In genomic region chr7:4499034-4499433, GRCm38 (mm10) we compare ENCODE assay signal across 8 mouse cellular contexts. TPM values are rescaled to one million over a fixed set of nuclear protein-coding genes. Genes with fewer than 3 reads are reported as not detected.
A peak's percentile ranks its signal among the peaks of the same experiment; 100 is the strongest.
DNase-seq lines count a peak whose midpoint lies in the region; ATAC-seq and TF ChIP-seq lines count a peak whose summit lies in the region.

No protein-coding gene starts in this region.

- 0 out of 2 replicates have a peak overlapping the region, but pooled peaks have one; percentile 20 for H3K9ac ChIP-seq in hindbrain, embryonic 11.5 days (ENCODE audit: low read depth, low read length)
- H3K9ac ChIP-seq in liver, postnatal 0 days (replicated peaks), result 0 out of 2 replicates have a peak overlapping the region, but pooled peaks have one; percentile 35

- H3K4me2 ChIP-seq in hindbrain, embryonic 11.5 days (replicated peaks; ENCODE audit: low read depth, low read length), result 0 out of 2 replicates have a peak overlapping the region, but pooled peaks have one; percentile 6
- H3K4me2 ChIP-seq in liver, postnatal 0 days (ENCODE audit: low read depth, low read length), result peak overlapping the region; percentile 69; the same call in 1 of the 2 replicates

- H3K4me1 ChIP-seq in G1E (ENCODE audit: insufficient read depth, low read depth, low read length), result peaks cover 66% of the 10 kb centered on the region
- peaks cover 9% of the 10 kb centered on the region for H3K4me1 ChIP-seq in hindbrain, embryonic 11.5 days (replicated peaks; ENCODE audit: control insufficient read depth, insufficient read depth, low read length)
- peaks cover 18% of the 10 kb centered on the region for H3K4me1 ChIP-seq in liver, postnatal 0 days (ENCODE audit: insufficient read depth)

- DNase-seq in gastrocnemius, adult 2 months, result no peak
- no peak for DNase-seq in gastrocnemius, adult 8-10 months (ENCODE audit: low spot score in 2 of 2)
- DNase-seq in G1E (ENCODE audit: low spot score) (no peak), adipocyte (ENCODE audit: low spot score) (no peak)
- DNase-seq in hindbrain, embryonic 11.5 days (ENCODE audit: low spot score), result no peak
- DNase-seq in liver, postnatal 0 days, result no peak
- DNase-seq in T-cell, adult 2 months (ENCODE audit: low spot score), result no peak
- no peak for DNase-seq in cerebellum, adult 9-10 months

- H3K4me3 ChIP-seq in gastrocnemius, adult 2 months, result peak overlapping the region; percentile 95
- peak overlapping the region; percentile 48; the same call in 1 of the 2 replicates for H3K4me3 ChIP-seq in G1E (ENCODE audit: low read depth, low read length)
- no peak overlapping the region for H3K4me3 ChIP-seq in hindbrain, embryonic 11.5 days (ENCODE audit: low read depth, low read length)
- no peak overlapping the region for H3K4me3 ChIP-seq in liver, postnatal 0 days (ENCODE audit: low read depth, low read length)

- WGBS in hindbrain, embryonic 11.5 days, result 89% methylated on average over 4 of the region's 4 CpGs
- 92% methylated on average over 4 of the region's 4 CpGs for WGBS in liver, postnatal 0 days (ENCODE audit: insufficient replicate concordance)

- no peaks in the 10 kb centered on the region for H3K27me3 ChIP-seq in G1E (ENCODE audit: insufficient read depth, low read length)
- H3K27me3 ChIP-seq in hindbrain, embryonic 11.5 days (ENCODE audit: control insufficient read depth, insufficient read depth, low read length), result no peaks in the 10 kb centered on the region
- no peaks in the 10 kb centered on the region for H3K27me3 ChIP-seq in liver, postnatal 0 days (ENCODE audit: insufficient read depth, low read length)

- ATAC-seq in G1E (ENCODE audit: extremely low read depth, insufficient number of reproducible peaks, low FRiP score, poor library complexity, severe bottlenecking), result no peak
- no peak for ATAC-seq in hindbrain, embryonic 11.5 days (ENCODE audit: low FRiP score)
- no peak for ATAC-seq in liver, postnatal 0 days

- no peaks in the 10 kb centered on the region for H3K9me3 ChIP-seq in G1E (replicated peaks)
- H3K9me3 ChIP-seq in hindbrain, embryonic 11.5 days (ENCODE audit: control insufficient read depth, low read length), result no peaks in the 10 kb centered on the region
- no peaks in the 10 kb centered on the region for H3K9me3 ChIP-seq in liver, postnatal 0 days (ENCODE audit: low read length)

- no peak for TF ChIP-seq EP300 in liver, postnatal 0 days (IDR thresholded peaks at IDR 0.05; ENCODE audit: low read depth)

- intact Hi-C loops in gastrocnemius, adult 2 months (cut with DNase I), result loop anchor here (10.0 kb wide), 1 partner anchor 1204 kb away; no protein-coding TSS in a partner anchor

- peak overlapping the region; percentile 99 for H3K27ac ChIP-seq in gastrocnemius, adult 2 months
- H3K27ac ChIP-seq in hindbrain, embryonic 11.5 days (ENCODE audit: low read depth, low read length), result no peak overlapping the region
- no peak overlapping the region for H3K27ac ChIP-seq in liver, postnatal 0 days (ENCODE audit: low read depth)

- peaks cover 62% of the 10 kb centered on the region for H3K36me3 ChIP-seq in G1E (replicated peaks)
- peaks cover 2% of the 10 kb centered on the region; the same call in 1 of the 2 replicates for H3K36me3 ChIP-seq in hindbrain, embryonic 11.5 days (ENCODE audit: control insufficient read depth, insufficient read depth, low read length)
- H3K36me3 ChIP-seq in liver, postnatal 0 days (replicated peaks; ENCODE audit: insufficient read depth, low read length), result peaks cover 29% of the 10 kb centered on the region

- TF ChIP-seq CTCF in gastrocnemius, adult 2 months (IDR thresholded peaks at IDR 0.05), result no peak
- TF ChIP-seq CTCF in G1E (IDR thresholded peaks at IDR 0.05; ENCODE audit: low read depth, low read length), result no peak
- TF ChIP-seq CTCF in liver, postnatal 0 days (IDR thresholded peaks at IDR 0.05; ENCODE audit: low read depth), result no peak

RNA-seq across cellular contexts. Expression of gene Ppp1r12c, which starts 2.4 kb away (rescaled TPM):
- total RNA-seq in gastrocnemius, adult 2 months (2021), result 10 to 100 TPM; 17.8 to 24.8 TPM
- 10 to 100 TPM; 11.6 to 17.2 (median 16.7) TPM for total RNA-seq in gastrocnemius, adult 8-10 months (2022)
- total RNA-seq in G1E (2014; fragmentation: Nextera tagmentation), result 91.9 and 100 TPM in 2 replicates
- 91.1 and 99.8 TPM in 2 replicates for total RNA-seq in G1E (2017)
- 135 and 173 TPM in 2 replicates for polyA plus RNA-seq in G1E (2012)
- polyA plus RNA-seq in hindbrain, embryonic 11.5 days (2014; fragmentation: Nextera tagmentation; extraction: Ambion mirVana), result 38.8 and 44.0 TPM in 2 replicates
- 14.9 and 15.6 TPM in 2 replicates for polyA plus RNA-seq in liver, postnatal 0 days (2015; fragmentation: Nextera tagmentation; extraction: Ambion mirVana)

RNA-seq across cellular contexts. Expression of gene Tnnt1, which starts 17.1 kb away (rescaled TPM):
- 1,000 to 10,000 TPM in 1 of 2 experiments, 100 to 1,000 TPM in 1; 398 to 1,232 TPM for total RNA-seq in gastrocnemius, adult 2 months (2021)
- 100 to 1,000 TPM; 464 to 544 (median 482) TPM for total RNA-seq in gastrocnemius, adult 8-10 months (2022)
- not detected in 2 replicates for total RNA-seq in G1E (2014; fragmentation: Nextera tagmentation)
- 0.17 TPM in 1 of 2 replicates, not detected in the other for total RNA-seq in G1E (2017)
- polyA plus RNA-seq in G1E (2012), result 0.22 and 0.35 TPM in 2 replicates
- polyA plus RNA-seq in hindbrain, embryonic 11.5 days (2014; fragmentation: Nextera tagmentation; extraction: Ambion mirVana), result 18.1 and 27.4 TPM in 2 replicates
- polyA plus RNA-seq in liver, postnatal 0 days (2015; fragmentation: Nextera tagmentation; extraction: Ambion mirVana), result 5.3 and 11.2 TPM in 2 replicates

RNA-seq across cellular contexts. Expression of gene Tnni3, which starts 25.0 kb away (rescaled TPM):
- total RNA-seq in gastrocnemius, adult 2 months (2021), result under 1 TPM in 1 of 2 experiments, not detected in 1; 0.41 TPM
- 1 to 10 TPM; 1.8 to 3.0 (median 2.3) TPM for total RNA-seq in gastrocnemius, adult 8-10 months (2022)
- total RNA-seq in G1E (2014; fragmentation: Nextera tagmentation) (not detected in 2 replicates), G1E (2017) (0.41 TPM in 1 of 2 replicates, not detected in the other)
- polyA plus RNA-seq in G1E (2012), result 0.15 TPM in 1 of 2 replicates, not detected in the other
- polyA plus RNA-seq in hindbrain, embryonic 11.5 days (2014; fragmentation: Nextera tagmentation; extraction: Ambion mirVana), result 1.8 and 2.5 TPM in 2 replicates
- polyA plus RNA-seq in liver, postnatal 0 days (2015; fragmentation: Nextera tagmentation; extraction: Ambion mirVana), result 0.27 and 0.46 TPM in 2 replicates

RNA-seq across cellular contexts. Expression of gene Dnaaf3, which starts 33.2 kb away (rescaled TPM):
- not detected for total RNA-seq in gastrocnemius, adult 2 months (2021)
- total RNA-seq in gastrocnemius, adult 8-10 months (2022), result under 1 TPM in 1 of 4 experiments, not detected in 3; 0.13 TPM
- total RNA-seq in G1E (2014; fragmentation: Nextera tagmentation) (not detected in 2 replicates), G1E (2017) (not detected in 2 replicates)
- not detected in 2 replicates for polyA plus RNA-seq in G1E (2012)
- polyA plus RNA-seq in hindbrain, embryonic 11.5 days (2014; fragmentation: Nextera tagmentation; extraction: Ambion mirVana), result 1.2 and 1.3 TPM in 2 replicates
- polyA plus RNA-seq in liver, postnatal 0 days (2015; fragmentation: Nextera tagmentation; extraction: Ambion mirVana), result 0.05 and 0.17 TPM in 2 replicates

RNA-seq across cellular contexts. Expression of gene Eps8l1, which starts 38.6 kb away (rescaled TPM):
- 1 to 10 TPM; 1.5 to 3.7 TPM for total RNA-seq in gastrocnemius, adult 2 months (2021)
- 1 to 10 TPM in 3 of 4 experiments, under 1 TPM in 1; 0.67 to 3.4 (median 2.3) TPM for total RNA-seq in gastrocnemius, adult 8-10 months (2022)
- total RNA-seq in G1E (2014; fragmentation: Nextera tagmentation) (not detected in 2 replicates), G1E (2017) (0.11 TPM in 1 of 2 replicates, not detected in the other)
- polyA plus RNA-seq in G1E (2012), result not detected in 2 replicates
- polyA plus RNA-seq in hindbrain, embryonic 11.5 days (2014; fragmentation: Nextera tagmentation; extraction: Ambion mirVana), result 4.6 and 4.9 TPM in 2 replicates
- 0.37 and 0.97 TPM in 2 replicates for polyA plus RNA-seq in liver, postnatal 0 days (2015; fragmentation: Nextera tagmentation; extraction: Ambion mirVana)

Comparison
In these comparisons a context has a peak if more than half of its experiments do, and no peak if none do; other contexts are left out.
1. H3K4me3 ChIP-seq: peak in gastrocnemius, adult 2 months (single experiment) and G1E (single experiment); none in hindbrain, embryonic 11.5 days (single experiment) and liver, postnatal 0 days (single experiment).
2. RNA of gene Tnnt1, which starts 17.1 kb away (total RNA-seq): 398 to 1,232 TPM in gastrocnemius, adult 2 months and 464 to 544 TPM in gastrocnemius, adult 8-10 months; 0.17 TPM in G1E; every median in the first group is over 100 times any median in the second.